Mouse (Mus musculus) kidney, postnatal 0 days (tissue): ENCODE results near the gene Dapl1. TPM values are rescaled to one million over a fixed set of nuclear protein-coding genes. Genes with fewer than 3 reads are reported as not detected.

Experiments used
- ATAC-seq: fragments of 200-750 bp; cut with Nextera tagmentation; replicated peaks from 2 replicates; pipeline ENCODE4 v1.8.0; 2017; ENCODE audit warnings: low read depth, moderate number of reproducible peaks, moderate TSS enrichment, moderate library complexity; ENCODE audit not compliant: low FRiP score
- DNase-seq: peaks from one replicate; pipeline ENCODE4 v3.0.0-alpha.2; 2016; ENCODE audit warnings: low spot score
- H3K27ac ChIP-seq: fragments of 300-500 bp; sonication (generic); 2 replicates; pipeline ENCODE4 v1.5.1; 2014; ENCODE audit warnings: mild to moderate bottlenecking
- H3K27me3 ChIP-seq: fragments of 300-500 bp; sonication (generic); 2 replicates; pipeline ENCODE4 v1.6.1; 2014; ENCODE audit warnings: low read length, mixed read lengths; ENCODE audit not compliant: insufficient read depth
- H3K36me3 ChIP-seq: fragments of 300-500 bp; sonication (generic); 2 replicates; pipeline ENCODE4 v1.6.1; 2014; ENCODE audit warnings: low read length, mixed read lengths; ENCODE audit not compliant: insufficient read depth
- H3K4me1 ChIP-seq: fragments of 300-500 bp; sonication (generic); replicated peaks from 2 replicates; pipeline ENCODE4 v1.6.1; 2014; ENCODE audit warnings: antibody characterized with exemption, low read length, mixed read lengths; ENCODE audit not compliant: insufficient read depth
- H3K4me2 ChIP-seq: fragments of 300-500 bp; sonication (generic); 2 replicates; pipeline ENCODE4 v1.6.1; 2014; ENCODE audit warnings: mild to moderate bottlenecking, low read length, moderate library complexity, mixed read lengths
- H3K4me3 ChIP-seq: fragments of 300-500 bp; sonication (generic); replicated peaks from 2 replicates; pipeline ENCODE4 v1.5.1; 2014; ENCODE audit warnings: low read depth, low read length
- H3K9ac ChIP-seq: fragments of 300-500 bp; sonication (generic); 2 replicates; pipeline ENCODE4 v1.6.1; 2014; ENCODE audit warnings: low read depth, low read length
- H3K9me3 ChIP-seq: fragments of 300-500 bp; sonication (generic); replicated peaks from 2 replicates; pipeline ENCODE4 v1.6.1; 2016; ENCODE audit warnings: low read length, inconsistent platforms, mixed read lengths
- CTCF ChIP-seq: IDR thresholded peaks from 2 replicates; pipeline ENCODE4 v1.5.1; 2016; ENCODE audit warnings: antibody characterized with exemption, low read depth, mild to moderate bottlenecking, moderate library complexity
- WGBS: fragments of 180-500 bp; shearing (Covaris S2); extraction: QIAGEN DNeasy Blood & Tissue Kit; methylation state at CpG from one replicate; pipeline ENCODE4 v1.1.7; 2014; 5-methylcytosine and 5-hydroxymethylcytosine counted together
- polyA plus RNA-seq: library from polyadenylated mRNA; unstranded; fragments of >200 nt; fragmentation: Nextera tagmentation; extraction: Ambion mirVana; gene quantifications from 2 replicates; pipeline ENCODE4 v1.2.1, GENCODE M21; 2015

The Dapl1 gene
- polyA plus RNA-seq, 1 experiment from 2014 or later: 13.0 TPM

DNA sequence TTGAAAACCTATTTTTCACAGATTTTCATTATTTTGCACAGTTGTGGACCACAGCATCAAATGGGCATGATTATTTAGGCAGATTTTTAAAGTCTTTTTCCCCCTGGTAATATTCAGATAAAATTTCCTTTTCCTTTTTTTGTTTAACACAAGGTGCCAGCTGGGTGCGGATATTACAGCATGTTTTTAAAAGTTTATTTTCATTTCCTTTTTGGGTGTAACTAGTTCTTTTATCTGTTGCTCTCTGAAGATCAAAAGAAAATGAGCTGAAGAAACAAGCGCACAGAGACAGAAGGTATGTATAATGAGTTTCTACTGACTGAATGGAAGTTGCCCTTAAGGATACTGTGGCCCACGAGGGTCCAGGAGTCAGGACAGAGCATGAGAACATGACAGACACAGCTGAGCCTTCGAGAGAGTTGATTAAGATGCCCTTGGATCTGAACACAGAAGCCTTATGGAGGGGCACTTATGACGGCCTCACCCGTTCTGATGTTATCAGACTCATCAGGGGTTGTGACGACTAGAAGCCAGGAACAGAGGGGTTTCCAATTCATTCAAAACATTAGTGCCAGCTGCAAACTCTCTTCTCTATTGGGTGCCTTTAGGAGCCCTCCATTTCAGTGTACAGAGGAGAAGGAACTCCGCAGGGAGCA is 14.7 kb upstream of the Dapl1 start:
- Histone ChIP-seq H3K27ac (no peak overlapping the region), H3K27me3 (no peaks in the 10 kb centered on the region), H3K4me2 (no peak overlapping the region), H3K9ac (no peak overlapping the region), H3K9me3 (no peaks in the 10 kb centered on the region), H3K4me1 (no peaks in the 10 kb centered on the region), H3K4me3 (no peak overlapping the region), H3K36me3 (no peaks in the 10 kb centered on the region)
- no peak for ATAC-seq
- TF ChIP-seq CTCF: no peak
- no peak for DNase-seq
- 73% methylated on average over 8 of the region's 8 CpGs for WGBS

DNA sequence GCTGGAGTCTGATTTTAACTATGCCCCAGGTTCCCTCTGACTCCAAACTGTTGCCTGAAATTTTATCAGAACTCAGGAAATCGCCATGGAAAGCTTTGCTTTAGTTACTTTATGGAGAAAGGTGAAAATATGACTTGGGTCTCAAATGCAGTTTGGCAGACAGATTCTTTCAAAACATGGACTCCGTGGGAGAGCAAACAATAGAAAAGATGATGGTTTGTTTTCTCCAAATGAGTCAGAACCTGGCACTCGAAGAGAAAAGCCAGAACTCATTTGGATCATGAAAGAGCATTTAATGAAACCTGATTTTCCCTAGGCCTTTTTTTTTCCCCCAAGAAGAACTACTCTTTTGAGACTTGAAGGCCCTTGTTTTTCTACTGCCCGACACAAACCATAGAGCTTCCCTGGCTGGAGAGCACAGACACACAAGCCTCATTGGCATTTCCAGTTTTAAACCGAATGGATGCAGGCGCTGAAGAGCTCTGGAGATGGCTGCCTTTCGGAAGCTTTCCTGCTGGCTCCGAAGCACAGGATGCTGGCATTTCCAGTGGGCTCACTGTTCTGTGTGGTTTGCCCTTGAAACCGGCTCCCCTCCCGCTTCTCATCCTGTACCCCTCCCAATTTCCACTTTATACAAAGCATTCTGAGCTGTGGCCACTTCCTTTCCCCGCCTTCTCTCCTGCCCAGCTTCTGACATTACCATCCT is 14.0 kb upstream of the Dapl1 start:
- H3K27ac ChIP-seq: no peak overlapping the region
- DNase-seq: peak; percentile 19
- H3K4me3 ChIP-seq: no peak overlapping the region
- WGBS: 72% methylated on average over 11 of the region's 11 CpGs
- no peaks in the 10 kb centered on the region for H3K4me1 ChIP-seq
- no peak overlapping the region for H3K9ac ChIP-seq
- H3K4me2 ChIP-seq: no peak overlapping the region
- H3K36me3 ChIP-seq: no peaks in the 10 kb centered on the region
- no peaks in the 10 kb centered on the region for H3K27me3 ChIP-seq
- H3K9me3 ChIP-seq: no peaks in the 10 kb centered on the region
- no peak for TF ChIP-seq CTCF
- no peak for ATAC-seq

DNA sequence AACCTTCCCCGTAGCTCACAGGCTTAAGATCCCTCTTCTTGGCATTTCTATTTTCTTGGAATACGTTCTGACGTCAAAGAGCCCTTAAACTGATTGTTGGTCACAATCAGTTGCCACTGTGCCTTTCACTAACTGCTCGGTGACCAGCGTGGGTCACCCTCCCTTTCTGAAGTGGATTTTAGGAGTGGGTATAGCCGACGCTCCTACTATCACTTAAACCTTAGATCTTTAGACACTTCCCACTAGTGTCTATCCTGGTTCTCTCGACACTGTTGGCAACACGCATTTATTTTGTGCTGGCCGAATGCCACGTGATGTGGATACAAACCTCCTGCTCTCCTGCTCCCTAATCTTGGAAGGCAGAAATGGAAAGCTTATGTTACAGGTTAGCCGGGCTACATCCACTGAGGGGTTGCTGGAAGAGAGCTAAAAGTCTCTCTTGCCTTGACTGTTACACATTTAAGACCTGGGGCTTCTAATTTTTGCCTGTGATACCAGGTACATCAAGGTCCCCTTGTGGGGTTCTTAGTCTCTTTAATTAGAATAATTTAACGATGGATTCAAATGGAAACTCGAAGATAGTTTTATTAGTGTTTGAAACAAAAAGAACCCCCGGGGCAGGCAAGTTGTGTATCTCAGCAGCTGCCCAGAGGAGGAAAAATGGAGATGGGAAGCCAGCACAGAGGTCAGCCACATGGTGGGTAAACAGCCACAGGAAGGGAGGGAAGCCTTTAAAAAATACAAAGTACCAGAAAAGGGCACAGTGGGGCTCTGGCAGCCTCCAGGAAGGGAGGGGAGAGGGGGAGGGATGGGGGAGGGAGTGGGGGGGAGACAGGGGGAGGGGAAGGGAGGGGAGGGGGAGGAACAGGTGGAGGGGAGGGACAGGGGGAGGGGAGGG is 13.2 kb upstream of the Dapl1 start:
- ATAC-seq (no peak), DNase-seq (no peak)
- Histone ChIP-seq H3K9ac (no peak overlapping the region), H3K4me1 (no peaks in the 10 kb centered on the region), H3K27ac (0 out of 2 replicates have a peak overlapping the region, but pooled peaks have one; percentile 0), H3K36me3 (no peaks in the 10 kb centered on the region), H3K9me3 (no peaks in the 10 kb centered on the region), H3K4me2 (no peak overlapping the region), H3K27me3 (no peaks in the 10 kb centered on the region), H3K4me3 (no peak overlapping the region)
- no peak for TF ChIP-seq CTCF
- 46% methylated on average over 15 of the region's 15 CpGs for WGBS

DNA sequence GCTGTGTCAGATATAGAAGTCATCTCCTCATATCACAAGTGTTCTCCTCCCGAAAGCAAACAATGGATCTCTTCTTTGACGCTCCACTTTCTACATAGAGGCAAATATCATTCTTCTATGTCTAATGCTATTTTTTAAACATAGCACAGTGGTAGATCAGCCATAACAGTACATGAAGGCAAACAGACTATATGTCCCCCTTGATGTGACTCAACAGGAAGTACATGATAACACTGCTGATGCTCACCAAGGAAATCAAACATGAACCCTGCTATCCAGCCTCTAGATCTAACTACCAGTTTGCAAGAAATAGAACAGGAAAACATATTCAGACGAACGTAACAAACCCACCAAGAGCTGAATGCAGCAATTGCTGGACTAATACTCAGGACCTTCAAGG is 10.1 kb upstream of the Dapl1 start:
- no peak overlapping the region for H3K9ac ChIP-seq
- no peak for ATAC-seq
- no peaks in the 10 kb centered on the region for H3K27me3 ChIP-seq
- no peak overlapping the region for H3K4me3 ChIP-seq
- DNase-seq: no peak
- TF ChIP-seq CTCF: no peak
- no peaks in the 10 kb centered on the region for H3K4me1 ChIP-seq
- no peaks in the 10 kb centered on the region for H3K36me3 ChIP-seq
- no peak overlapping the region for H3K27ac ChIP-seq
- no peaks in the 10 kb centered on the region for H3K9me3 ChIP-seq
- H3K4me2 ChIP-seq: no peak overlapping the region
- 88% methylated on average over 4 of the region's 4 CpGs for WGBS

DNA sequence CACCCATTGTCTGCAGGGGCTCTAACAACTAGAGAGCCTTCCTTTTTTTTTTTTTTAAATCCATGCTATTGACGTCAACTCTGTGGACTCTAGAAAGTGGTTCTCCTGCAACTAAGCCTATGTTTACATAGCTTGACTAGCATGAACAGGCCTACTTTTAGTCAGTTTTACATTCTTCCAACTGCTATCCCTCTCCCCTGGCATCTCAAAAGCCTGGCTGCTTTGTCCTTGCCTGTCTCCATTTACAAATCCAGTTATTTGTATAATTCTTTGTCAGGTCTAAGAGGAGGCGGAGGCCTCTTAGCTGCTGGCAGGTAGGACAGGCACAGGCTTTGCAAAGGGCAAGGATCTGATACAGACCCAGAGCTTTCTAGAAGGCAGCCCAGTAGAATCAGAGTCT is 627 bp downstream of the Dapl1 start:
- Histone ChIP-seq H3K27me3 (no peaks in the 10 kb centered on the region), H3K36me3 (no peaks in the 10 kb centered on the region), H3K4me3 (no peak overlapping the region), H3K9me3 (no peaks in the 10 kb centered on the region), H3K4me2 (no peak overlapping the region), H3K27ac (no peak overlapping the region), H3K4me1 (peaks cover 7% of the 10 kb centered on the region; the same call in 1 of the 2 replicates), H3K9ac (no peak overlapping the region)
- DNase-seq (no peak), ATAC-seq (no peak)
- 80% methylated on average over 2 of the region's 2 CpGs for WGBS
- no peak for TF ChIP-seq CTCF

DNA sequence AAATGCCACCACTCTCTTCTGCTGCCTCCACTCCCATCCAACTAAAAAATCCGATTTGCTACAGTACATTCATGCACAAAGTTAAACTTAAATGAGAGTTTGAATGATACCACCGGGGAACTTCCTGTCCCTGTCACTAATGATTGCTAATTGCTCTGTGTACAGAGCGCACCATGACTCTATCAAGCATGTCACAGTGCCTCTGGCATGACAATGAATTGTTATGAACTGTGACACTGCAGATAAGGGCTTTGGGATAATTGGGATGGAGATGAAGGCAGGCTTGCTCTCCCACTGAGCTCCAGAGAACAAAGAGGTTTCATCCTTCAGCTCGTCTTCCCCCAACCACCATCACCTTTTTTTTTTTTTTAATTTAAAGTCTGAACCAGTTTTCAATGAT is 1.2 kb downstream of the Dapl1 start:
- Histone ChIP-seq H3K27ac (no peak overlapping the region), H3K36me3 (no peaks in the 10 kb centered on the region), H3K4me1 (peaks cover 7% of the 10 kb centered on the region; the same call in 1 of the 2 replicates), H3K9ac (no peak overlapping the region), H3K4me2 (no peak overlapping the region), H3K27me3 (no peaks in the 10 kb centered on the region), H3K4me3 (no peak overlapping the region), H3K9me3 (no peaks in the 10 kb centered on the region)
- no peak for TF ChIP-seq CTCF
- ATAC-seq (no peak), DNase-seq (no peak)
- WGBS: 43% methylated on average over 4 of the region's 4 CpGs
